Mouse (Mus musculus): ENCODE data around the gene Tmem43. TPM values are rescaled to one million over a fixed set of nuclear protein-coding genes. Genes with fewer than 3 reads are reported as not detected.

The Tmem43 gene
- polyA plus RNA-seq, 1 experiment: 71.1 TPM

DNA sequence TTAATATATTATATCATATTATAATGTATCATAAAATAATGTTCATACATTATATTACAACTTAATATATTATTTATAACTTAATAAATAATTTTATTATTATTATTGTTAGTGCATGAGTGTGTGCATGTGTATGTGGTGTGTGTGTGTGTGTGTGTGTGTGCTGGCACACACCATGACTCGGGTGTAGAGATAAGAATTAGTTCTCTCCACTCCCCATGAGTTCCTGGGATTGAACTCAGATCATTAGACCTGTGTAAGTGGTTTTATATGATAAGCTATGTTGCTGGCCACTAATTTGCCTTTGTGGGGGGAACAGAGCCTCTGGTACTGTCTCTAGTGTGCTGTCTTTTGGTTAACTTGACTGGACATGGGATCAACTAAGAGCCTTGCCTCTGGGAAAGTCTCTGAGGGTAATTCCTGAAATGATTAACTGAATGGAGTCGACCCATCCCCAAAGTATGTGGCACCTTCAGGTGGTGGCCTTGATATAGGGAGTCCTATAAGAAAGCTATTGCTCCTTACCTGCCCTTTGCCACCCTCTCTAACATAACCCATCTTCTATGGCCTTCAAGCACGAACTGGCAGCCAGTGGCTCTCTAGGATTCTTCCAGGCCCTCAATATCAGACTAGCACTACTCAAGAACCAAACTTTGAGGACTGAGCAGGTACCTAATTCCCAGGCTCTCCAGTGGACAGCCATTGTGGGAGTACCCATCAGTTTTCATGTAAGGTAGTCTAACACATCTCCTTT lies 23.9 kb upstream of the Tmem43 start:
- Histone ChIP-seq H3K27me3 (ENCODE audit: control insufficient read depth, insufficient read depth, low read length) (no peaks in the 10 kb centered on the region), H3K36me3 (ENCODE audit: control insufficient read depth, insufficient read depth, low read length) (no peaks in the 10 kb centered on the region), H3K27ac (ENCODE audit: control insufficient read depth, insufficient read depth, low read length) (no peak overlapping the region), H3K4me3 (ENCODE audit: control insufficient read depth, insufficient read depth, low read length) (no peak overlapping the region), H3K4me1 (replicated peaks; ENCODE audit: control insufficient read depth, insufficient read depth, low read length) (no peaks in the 10 kb centered on the region)
- DNase-seq: no peak
- TF ChIP-seq CTCF (IDR thresholded peaks at IDR 0.05; ENCODE audit: borderline replicate concordance, control insufficient read depth, extremely low read depth, insufficient read depth, low read length, poor library complexity) (no peak), POLR2A (IDR thresholded peaks at IDR 0.05; ENCODE audit: control insufficient read depth, extremely low read depth, insufficient read depth, low read length, poor library complexity) (no peak)
- 64% methylated on average over 3 of the region's 3 CpGs for WGBS

DNA sequence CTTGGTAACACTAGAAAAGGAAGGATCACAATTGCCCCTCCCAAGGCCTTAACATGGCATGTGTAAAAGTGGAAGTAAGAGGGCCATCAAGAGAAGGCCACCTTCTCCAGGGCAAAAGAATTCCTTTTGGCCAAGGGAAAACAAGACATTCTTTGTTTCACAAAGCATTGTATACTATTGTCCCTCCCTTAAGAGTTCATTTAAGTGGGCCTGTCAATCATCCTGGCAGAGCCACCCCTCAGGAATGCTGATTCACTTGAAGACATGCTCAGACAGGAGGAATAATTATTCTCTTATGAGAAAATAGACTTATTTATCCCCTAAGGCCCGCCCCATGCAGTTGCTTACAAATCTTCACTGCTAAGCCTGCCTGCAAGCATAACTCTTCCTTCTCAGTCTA lies 21.4 kb upstream of the Tmem43 start:
- no peak overlapping the region for H3K27ac ChIP-seq (ENCODE audit: control insufficient read depth, insufficient read depth, low read length)
- no peak for DNase-seq
- WGBS: 79% methylated on average over 1 of the region's 1 CpGs
- H3K27me3 ChIP-seq (ENCODE audit: control insufficient read depth, insufficient read depth, low read length): no peaks in the 10 kb centered on the region
- TF ChIP-seq CTCF (IDR thresholded peaks at IDR 0.05; ENCODE audit: borderline replicate concordance, control insufficient read depth, extremely low read depth, insufficient read depth, low read length, poor library complexity) (no peak), POLR2A (IDR thresholded peaks at IDR 0.05; ENCODE audit: control insufficient read depth, extremely low read depth, insufficient read depth, low read length, poor library complexity) (no peak)
- H3K4me1 ChIP-seq (replicated peaks; ENCODE audit: control insufficient read depth, insufficient read depth, low read length): no peaks in the 10 kb centered on the region
- no peak overlapping the region for H3K4me3 ChIP-seq (ENCODE audit: control insufficient read depth, insufficient read depth, low read length)
- no peaks in the 10 kb centered on the region for H3K36me3 ChIP-seq (ENCODE audit: control insufficient read depth, insufficient read depth, low read length)

DNA sequence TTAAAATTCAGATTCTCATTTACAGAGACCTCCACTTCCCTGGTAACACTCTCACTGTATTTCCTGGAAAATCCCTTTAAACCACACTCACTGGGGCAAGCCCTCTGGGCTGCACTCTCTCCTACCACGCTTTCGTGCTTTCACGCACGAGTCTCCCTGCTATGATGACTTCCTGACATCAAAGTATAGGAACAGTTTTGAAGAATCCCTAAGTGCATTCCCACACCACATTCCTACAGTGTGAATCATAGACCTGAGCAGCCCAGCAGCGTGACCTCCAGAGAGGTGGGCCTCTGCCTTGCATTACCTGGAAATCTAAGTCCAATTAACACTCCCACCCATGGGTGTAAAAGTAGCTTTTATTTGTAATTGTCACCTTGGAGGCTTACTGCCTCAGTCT lies 19.0 kb upstream of the Tmem43 start:
- no peaks in the 10 kb centered on the region for H3K27me3 ChIP-seq (ENCODE audit: control insufficient read depth, insufficient read depth, low read length)
- H3K4me1 ChIP-seq (replicated peaks; ENCODE audit: control insufficient read depth, insufficient read depth, low read length): no peaks in the 10 kb centered on the region
- TF ChIP-seq POLR2A (IDR thresholded peaks at IDR 0.05; ENCODE audit: control insufficient read depth, extremely low read depth, insufficient read depth, low read length, poor library complexity) (no peak), CTCF (IDR thresholded peaks at IDR 0.05; ENCODE audit: borderline replicate concordance, control insufficient read depth, extremely low read depth, insufficient read depth, low read length, poor library complexity) (no peak)
- 64% methylated on average over 5 of the region's 5 CpGs for WGBS
- no peak overlapping the region for H3K27ac ChIP-seq (ENCODE audit: control insufficient read depth, insufficient read depth, low read length)
- H3K36me3 ChIP-seq (ENCODE audit: control insufficient read depth, insufficient read depth, low read length): no peaks in the 10 kb centered on the region
- H3K4me3 ChIP-seq (ENCODE audit: control insufficient read depth, insufficient read depth, low read length): no peak overlapping the region
- no peak for DNase-seq

DNA sequence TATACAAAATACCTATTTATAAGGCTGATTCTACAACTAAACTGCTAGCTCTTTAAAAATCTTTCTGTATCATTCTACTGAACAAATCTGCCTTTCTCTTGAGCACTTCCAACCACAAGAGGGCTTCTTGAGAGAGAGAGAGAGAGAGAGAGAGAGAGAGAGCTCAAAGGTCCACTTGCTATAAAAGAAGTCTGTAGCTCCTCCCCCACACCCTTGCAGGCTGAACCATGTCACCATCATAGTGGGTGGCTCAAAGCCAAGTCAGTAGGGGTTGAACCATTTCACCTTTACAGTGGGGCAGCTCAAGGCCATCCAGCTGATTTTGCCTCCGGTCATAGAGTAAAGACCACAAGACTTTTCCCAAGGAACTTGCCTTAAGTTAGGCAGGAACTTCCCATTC lies 14.0 kb upstream of the Tmem43 start:
- no peaks in the 10 kb centered on the region for H3K27me3 ChIP-seq (ENCODE audit: control insufficient read depth, insufficient read depth, low read length)
- TF ChIP-seq CTCF (IDR thresholded peaks at IDR 0.05; ENCODE audit: borderline replicate concordance, control insufficient read depth, extremely low read depth, insufficient read depth, low read length, poor library complexity) (no peak), POLR2A (IDR thresholded peaks at IDR 0.05; ENCODE audit: control insufficient read depth, extremely low read depth, insufficient read depth, low read length, poor library complexity) (no peak)
- no peaks in the 10 kb centered on the region; the same call in 1 of the 2 replicates for H3K36me3 ChIP-seq (ENCODE audit: control insufficient read depth, insufficient read depth, low read length)
- H3K4me3 ChIP-seq (ENCODE audit: control insufficient read depth, insufficient read depth, low read length): no peak overlapping the region
- 86% methylated on average over 1 of the region's 1 CpGs for WGBS
- DNase-seq: no peak
- no peaks in the 10 kb centered on the region for H3K4me1 ChIP-seq (replicated peaks; ENCODE audit: control insufficient read depth, insufficient read depth, low read length)
- no peak overlapping the region for H3K27ac ChIP-seq (ENCODE audit: control insufficient read depth, insufficient read depth, low read length)

DNA sequence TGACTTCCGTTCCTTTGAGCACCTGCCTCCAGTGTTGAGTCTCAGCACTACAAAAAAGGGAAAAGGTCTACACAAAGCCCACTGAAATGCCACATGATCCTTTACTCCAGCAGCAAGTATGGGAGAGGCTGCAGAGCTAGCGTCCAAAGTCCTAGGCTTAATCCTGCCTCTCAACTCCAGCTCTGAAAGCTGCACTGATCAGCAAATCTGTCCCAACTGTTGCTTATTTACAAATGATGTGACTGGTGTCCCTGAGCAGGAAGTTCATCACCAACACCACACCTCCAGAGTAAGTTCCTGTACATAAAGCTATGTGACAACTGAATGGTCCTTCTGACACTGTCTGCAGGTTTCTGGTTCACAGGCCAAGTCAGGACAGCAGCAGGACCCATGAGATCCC lies 7.7 kb upstream of the Tmem43 start:
- Histone ChIP-seq H3K4me1 (replicated peaks; ENCODE audit: control insufficient read depth, insufficient read depth, low read length) (no peaks in the 10 kb centered on the region), H3K36me3 (ENCODE audit: control insufficient read depth, insufficient read depth, low read length) (peaks cover 11% of the 10 kb centered on the region; the same call in 1 of the 2 replicates), H3K27me3 (ENCODE audit: control insufficient read depth, insufficient read depth, low read length) (no peaks in the 10 kb centered on the region), H3K4me3 (ENCODE audit: control insufficient read depth, insufficient read depth, low read length) (no peak overlapping the region), H3K27ac (ENCODE audit: control insufficient read depth, insufficient read depth, low read length) (no peak overlapping the region)
- 96% methylated on average over 2 of the region's 2 CpGs for WGBS
- no peak for TF ChIP-seq POLR2A (IDR thresholded peaks at IDR 0.05; ENCODE audit: control insufficient read depth, extremely low read depth, insufficient read depth, low read length, poor library complexity)
- TF ChIP-seq CTCF (IDR thresholded peaks at IDR 0.05; ENCODE audit: borderline replicate concordance, control insufficient read depth, extremely low read depth, insufficient read depth, low read length, poor library complexity): no peak
- no peak for DNase-seq

DNA sequence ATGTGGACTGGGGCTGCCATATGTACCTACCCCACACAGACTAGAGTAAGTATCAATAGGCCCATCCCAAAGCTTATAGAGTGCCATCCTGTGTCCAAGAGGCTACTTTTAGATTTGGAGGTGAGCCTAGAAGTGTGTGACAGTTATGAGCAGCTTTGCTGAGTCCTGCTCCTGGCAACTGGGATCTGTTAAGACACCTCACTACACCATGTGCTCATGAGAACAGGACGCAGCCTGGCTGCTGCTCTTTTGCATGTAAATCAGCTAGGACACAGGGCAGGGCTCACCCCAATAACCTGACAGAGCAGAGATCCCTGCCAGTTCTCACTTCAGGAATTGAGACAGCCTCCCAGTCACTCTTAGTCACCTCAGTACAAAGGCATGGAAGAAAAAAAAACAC lies 6.4 kb upstream of the Tmem43 start:
- DNase-seq: no peak
- TF ChIP-seq CTCF (IDR thresholded peaks at IDR 0.05; ENCODE audit: borderline replicate concordance, control insufficient read depth, extremely low read depth, insufficient read depth, low read length, poor library complexity) (no peak), POLR2A (IDR thresholded peaks at IDR 0.05; ENCODE audit: control insufficient read depth, extremely low read depth, insufficient read depth, low read length, poor library complexity) (no peak)
- Histone ChIP-seq H3K4me3 (ENCODE audit: control insufficient read depth, insufficient read depth, low read length) (no peak overlapping the region), H3K27ac (ENCODE audit: control insufficient read depth, insufficient read depth, low read length) (no peak overlapping the region), H3K36me3 (ENCODE audit: control insufficient read depth, insufficient read depth, low read length) (peaks cover 11% of the 10 kb centered on the region; the same call in 1 of the 2 replicates), H3K4me1 (replicated peaks; ENCODE audit: control insufficient read depth, insufficient read depth, low read length) (peaks cover under 1% of the 10 kb centered on the region; the same call in 1 of the 2 replicates), H3K27me3 (ENCODE audit: control insufficient read depth, insufficient read depth, low read length) (no peaks in the 10 kb centered on the region)
- 97% methylated on average over 1 of the region's 1 CpGs for WGBS

All from thymus, adult 2 months (tissue).